Mouse (Mus musculus) midbrain, embryonic 13.5 days (tissue): ENCODE measurements at regions not wholly inside any gene's neighbourhood (a gene's known extent, or its start where the extent isn't known, plus 50 kb on each side); places are given as distances from the start of the nearest gene placed in this dataset.

Experiments
- ATAC-seq: fragments of 200-750 bp; cut with Nextera tagmentation; 2 replicates; pipeline ENCODE4 v1.8.0; 2017; ENCODE audit warnings: mild to moderate bottlenecking, moderate TSS enrichment, moderate library complexity
- H3K27ac ChIP-seq: fragments of 300-500 bp; sonication (generic); 2 replicates; pipeline ENCODE4 v1.5.1; 2015; ENCODE audit warnings: inconsistent platforms, mild to moderate bottlenecking, moderate library complexity
- H3K27me3 ChIP-seq: fragments of 300-500 bp; sonication (generic); 2 replicates; pipeline ENCODE4 v1.6.1; 2015; ENCODE audit warnings: mild to moderate bottlenecking, inconsistent platforms
- H3K36me3 ChIP-seq: fragments of 300-500 bp; sonication (generic); 2 replicates; pipeline ENCODE4 v1.6.1; 2015; ENCODE audit warnings: mild to moderate bottlenecking, inconsistent platforms
- H3K4me1 ChIP-seq: fragments of 300-500 bp; sonication (generic); replicated peaks from 2 replicates; pipeline ENCODE4 v1.6.1; 2015; ENCODE audit warnings: inconsistent platforms
- H3K4me2 ChIP-seq: fragments of 300-500 bp; sonication (generic); replicated peaks from 2 replicates; pipeline ENCODE4 v1.6.1; 2015; ENCODE audit warnings: moderate library complexity, mild to moderate bottlenecking, inconsistent platforms
- H3K4me3 ChIP-seq: fragments of 300-500 bp; sonication (generic); replicated peaks from 2 replicates; pipeline ENCODE4 v1.5.1; 2015; ENCODE audit warnings: mild to moderate bottlenecking, inconsistent platforms
- H3K9ac ChIP-seq: fragments of 300-500 bp; sonication (generic); replicated peaks from 2 replicates; pipeline ENCODE4 v1.6.1; 2015; ENCODE audit warnings: mild to moderate bottlenecking, inconsistent platforms
- H3K9me3 ChIP-seq: fragments of 300-500 bp; sonication (generic); 2 replicates; pipeline ENCODE4 v1.6.1; 2016; ENCODE audit warnings: mild to moderate bottlenecking, inconsistent platforms
- WGBS: fragments of 180-500 bp; shearing (Covaris S2); methylation state at CpG from one replicate; pipeline ENCODE4 v1.1.7; 2015; 5-methylcytosine and 5-hydroxymethylcytosine counted together

DNA sequence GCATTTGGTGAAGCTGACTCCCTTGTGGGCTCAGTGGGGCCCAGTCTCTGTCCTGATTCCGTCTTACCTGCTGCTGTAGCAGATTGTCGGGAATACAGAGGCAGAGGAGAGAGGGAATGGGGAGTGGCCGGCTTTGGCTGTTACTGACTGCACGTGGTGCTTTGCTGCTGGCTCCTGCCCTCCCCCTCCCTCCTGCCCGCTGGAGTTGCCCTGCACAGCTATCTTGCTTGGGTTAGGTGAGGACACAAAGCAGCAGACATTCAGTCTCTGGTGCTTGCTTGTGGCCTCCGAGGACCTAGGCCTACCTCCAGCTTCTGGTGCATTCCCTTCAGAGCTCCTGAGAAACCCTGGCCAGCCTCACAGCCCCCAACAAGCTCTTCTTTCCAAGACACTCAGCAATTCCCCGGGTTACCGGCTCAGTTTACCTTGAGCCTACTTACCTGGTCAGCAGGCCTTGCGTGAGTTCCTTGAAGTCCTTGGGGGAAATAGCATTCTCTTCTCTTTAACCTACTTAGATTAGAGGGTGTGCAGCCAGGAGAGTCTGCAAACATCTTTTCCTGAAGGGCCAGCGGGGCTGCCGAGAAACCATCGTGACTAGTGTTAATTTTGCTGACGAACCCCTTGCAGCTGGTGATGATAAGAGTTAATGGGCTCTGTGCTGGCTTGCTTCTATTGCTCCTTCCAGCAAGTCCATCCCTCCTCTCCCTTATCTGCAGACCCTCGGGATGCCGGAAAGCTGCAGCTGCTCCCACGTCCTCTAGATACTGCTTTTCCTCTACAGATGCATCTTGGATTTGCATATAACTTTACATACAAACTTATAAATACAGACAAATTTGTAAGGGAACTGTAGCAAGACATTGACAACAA lies 1176.2 kb upstream of the A1bg start:
- H3K4me1 ChIP-seq: no peaks in the 10 kb centered on the region
- ATAC-seq: no peak
- H3K36me3 ChIP-seq: no peaks in the 10 kb centered on the region
- H3K9ac ChIP-seq: no peak overlapping the region
- WGBS: 53% methylated on average over 16 of the region's 16 CpGs
- H3K4me3 ChIP-seq: no peak overlapping the region
- H3K4me2 ChIP-seq: no peak overlapping the region
- H3K27me3 ChIP-seq: peaks cover 4% of the 10 kb centered on the region
- H3K27ac ChIP-seq: no peak overlapping the region
- H3K9me3 ChIP-seq: no peaks in the 10 kb centered on the region

GRCm38 (mm10) chr15:62096778-62097177 lies 1174.0 kb upstream of the A1bg start:
- Histone ChIP-seq H3K4me2 (no peak overlapping the region), H3K9me3 (no peaks in the 10 kb centered on the region), H3K27ac (no peak overlapping the region), H3K4me1 (peaks cover 14% of the 10 kb centered on the region), H3K9ac (no peak overlapping the region), H3K4me3 (no peak overlapping the region), H3K36me3 (no peaks in the 10 kb centered on the region), H3K27me3 (no peaks in the 10 kb centered on the region)
- 87% methylated on average over 7 of the region's 7 CpGs for WGBS
- ATAC-seq: no peak

- no peak overlapping the region for H3K9ac ChIP-seq
- H3K4me2 ChIP-seq: no peak overlapping the region
- no peak overlapping the region for H3K27ac ChIP-seq
- WGBS: 87% methylated on average over 3 of the region's 3 CpGs
- H3K4me3 ChIP-seq: no peak overlapping the region
- H3K9me3 ChIP-seq: no peaks in the 10 kb centered on the region
- peaks cover 15% of the 10 kb centered on the region for H3K4me1 ChIP-seq
- H3K36me3 ChIP-seq: no peaks in the 10 kb centered on the region
- no peaks in the 10 kb centered on the region for H3K27me3 ChIP-seq
- ATAC-seq: no peak
These were observed 1172.4 kb upstream of the A1bg start for GRCm38 (mm10) chr15:62095198-62095597.

GRCm38 (mm10) chr15:62093672-62094071 lies 1170.9 kb upstream of the A1bg start:
- 70% methylated on average over 4 of the region's 4 CpGs for WGBS
- no peak overlapping the region for H3K9ac ChIP-seq
- ATAC-seq: no peak
- no peaks in the 10 kb centered on the region for H3K36me3 ChIP-seq
- H3K27me3 ChIP-seq: no peaks in the 10 kb centered on the region
- no peak overlapping the region for H3K4me2 ChIP-seq
- no peak overlapping the region for H3K4me3 ChIP-seq
- H3K9me3 ChIP-seq: no peaks in the 10 kb centered on the region
- H3K27ac ChIP-seq: no peak overlapping the region
- peaks cover 15% of the 10 kb centered on the region for H3K4me1 ChIP-seq

DNA sequence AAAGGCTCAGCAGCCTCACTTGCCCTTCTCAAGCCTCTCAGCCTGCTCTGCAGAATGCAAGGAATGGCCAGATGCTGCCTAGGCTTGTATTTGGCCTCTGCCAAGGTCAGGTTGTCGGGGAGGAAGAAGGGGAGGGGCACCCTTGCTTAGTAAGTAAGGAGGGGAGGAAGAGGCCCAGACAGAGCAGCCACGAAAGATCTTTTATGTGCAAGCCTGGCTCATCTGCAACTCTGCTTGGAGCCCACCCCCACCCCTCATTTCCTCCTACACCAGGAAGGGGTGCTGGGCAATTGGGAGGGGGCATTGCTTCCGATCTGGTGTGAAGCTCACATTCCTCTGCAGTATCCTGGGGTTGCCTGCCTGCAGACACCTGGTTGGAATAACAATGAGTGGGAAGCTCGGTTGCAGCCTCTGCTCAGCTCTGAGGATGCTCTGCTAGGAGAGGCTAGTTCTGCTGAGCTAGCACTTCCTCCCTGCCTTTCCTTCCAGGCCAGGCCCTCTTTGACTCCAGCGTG lies 1169.9 kb upstream of the A1bg start:
- Histone ChIP-seq H3K4me2 (no peak overlapping the region), H3K27me3 (no peaks in the 10 kb centered on the region), H3K4me1 (peaks cover 15% of the 10 kb centered on the region), H3K9ac (0 out of 2 replicates have a peak overlapping the region, but pooled peaks have one; percentile 6), H3K27ac (peak overlapping the region; percentile 47; the same call in 1 of the 2 replicates), H3K36me3 (no peaks in the 10 kb centered on the region), H3K9me3 (no peaks in the 10 kb centered on the region), H3K4me3 (no peak overlapping the region)
- WGBS: 5% methylated on average over 5 of the region's 5 CpGs
- peak; percentile 86 for ATAC-seq

- peak overlapping the region; percentile 47; the same call in 1 of the 2 replicates for H3K27ac ChIP-seq
- H3K9me3 ChIP-seq: no peaks in the 10 kb centered on the region
- ATAC-seq: peak; percentile 10
- H3K4me1 ChIP-seq: peaks cover 15% of the 10 kb centered on the region
- H3K36me3 ChIP-seq: no peaks in the 10 kb centered on the region
- WGBS: 55% methylated on average over 12 of the region's 12 CpGs
- no peaks in the 10 kb centered on the region for H3K27me3 ChIP-seq
- 0 out of 2 replicates have a peak overlapping the region, but pooled peaks have one; percentile 6 for H3K9ac ChIP-seq
- H3K4me2 ChIP-seq: no peak overlapping the region
- no peak overlapping the region for H3K4me3 ChIP-seq
These were observed 1169.2 kb upstream of the A1bg start for GRCm38 (mm10) chr15:62091746-62092659.

GRCm38 (mm10) chr15:62091144-62091543 lies 1168.3 kb upstream of the A1bg start:
- no peaks in the 10 kb centered on the region for H3K27me3 ChIP-seq
- no peak overlapping the region for H3K4me2 ChIP-seq
- H3K4me3 ChIP-seq: no peak overlapping the region
- WGBS: 92% methylated on average over 5 of the region's 5 CpGs
- H3K9me3 ChIP-seq: no peaks in the 10 kb centered on the region
- H3K27ac ChIP-seq: no peak overlapping the region
- no peaks in the 10 kb centered on the region for H3K36me3 ChIP-seq
- ATAC-seq: no peak
- no peak overlapping the region for H3K9ac ChIP-seq
- H3K4me1 ChIP-seq: peaks cover 15% of the 10 kb centered on the region

DNA sequence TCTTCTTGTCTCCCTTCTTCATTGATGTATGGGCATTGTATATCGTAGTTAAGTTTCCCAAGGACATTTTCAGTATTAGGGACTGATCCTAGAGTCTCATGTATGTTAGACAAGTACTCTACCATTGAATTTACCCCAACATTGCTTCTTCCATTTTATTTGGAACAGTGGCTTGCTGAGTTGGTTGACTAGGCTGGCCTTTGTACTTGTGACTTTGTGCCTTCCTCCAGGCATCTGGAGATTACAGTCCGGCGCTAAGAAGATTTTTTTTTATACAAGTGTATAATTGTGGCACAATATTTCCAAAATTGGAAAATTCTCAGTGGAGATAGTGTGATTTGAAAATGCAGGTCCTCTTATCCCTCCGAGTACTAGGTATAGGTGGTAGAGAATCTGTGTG lies 1165.5 kb upstream of the A1bg start:
- no peaks in the 10 kb centered on the region for H3K27me3 ChIP-seq
- peaks cover 15% of the 10 kb centered on the region for H3K4me1 ChIP-seq
- H3K36me3 ChIP-seq: no peaks in the 10 kb centered on the region
- H3K4me2 ChIP-seq: no peak overlapping the region
- ATAC-seq: no peak
- no peak overlapping the region for H3K9ac ChIP-seq
- H3K4me3 ChIP-seq: no peak overlapping the region
- WGBS: 95% methylated on average over 4 of the region's 4 CpGs
- H3K27ac ChIP-seq: no peak overlapping the region
- H3K9me3 ChIP-seq: no peaks in the 10 kb centered on the region

GRCm38 (mm10) chr15:62087755-62088154 lies 1164.9 kb upstream of the A1bg start:
- Histone ChIP-seq H3K4me2 (no peak overlapping the region), H3K36me3 (no peaks in the 10 kb centered on the region), H3K9me3 (no peaks in the 10 kb centered on the region), H3K4me3 (no peak overlapping the region), H3K27me3 (no peaks in the 10 kb centered on the region), H3K27ac (no peak overlapping the region), H3K9ac (no peak overlapping the region), H3K4me1 (peaks cover 11% of the 10 kb centered on the region)
- no peak for ATAC-seq
- 59% methylated on average over 6 of the region's 6 CpGs for whole genome bisulfite sequencing

GRCm38 (mm10) chr15:62086037-62086436 lies 1163.2 kb upstream of the A1bg start:
- Histone ChIP-seq H3K9me3 (no peaks in the 10 kb centered on the region), H3K27ac (no peak overlapping the region), H3K36me3 (no peaks in the 10 kb centered on the region), H3K4me2 (no peak overlapping the region), H3K27me3 (no peaks in the 10 kb centered on the region), H3K9ac (no peak overlapping the region), H3K4me1 (no peaks in the 10 kb centered on the region), H3K4me3 (no peak overlapping the region)
- WGBS: 89% methylated on average over 3 of the region's 3 CpGs
- no peak for ATAC-seq

- H3K4me2 ChIP-seq: no peak overlapping the region
- H3K4me3 ChIP-seq: no peak overlapping the region
- no peak overlapping the region for H3K9ac ChIP-seq
- H3K4me1 ChIP-seq: no peaks in the 10 kb centered on the region
- H3K9me3 ChIP-seq: no peaks in the 10 kb centered on the region
- H3K27me3 ChIP-seq: no peaks in the 10 kb centered on the region
- no peaks in the 10 kb centered on the region for H3K36me3 ChIP-seq
- no peak for ATAC-seq
- WGBS: 94% methylated on average over 3 of the region's 3 CpGs
- no peak overlapping the region for H3K27ac ChIP-seq
These were observed 1160.5 kb upstream of the A1bg start for GRCm38 (mm10) chr15:62083347-62083746.

DNA sequence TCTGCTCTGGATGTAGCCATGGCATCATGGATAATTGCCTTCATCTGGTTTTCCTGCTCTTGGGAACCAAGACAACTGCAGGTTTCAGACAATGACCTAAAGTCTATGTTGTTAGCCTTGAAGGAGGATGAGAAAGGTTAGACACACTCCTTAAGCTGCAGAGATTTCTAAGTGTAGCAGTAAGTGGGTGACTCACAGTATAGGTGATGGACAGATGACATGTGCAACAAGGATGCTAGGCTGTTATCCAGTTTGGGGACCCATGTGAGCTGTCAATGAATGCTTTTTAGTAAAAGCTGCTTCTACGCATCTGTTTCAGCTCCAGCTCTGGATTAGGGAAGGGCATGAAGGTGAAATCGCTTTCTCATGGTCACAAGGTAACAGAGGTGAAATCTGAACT lies 1159.7 kb upstream of the A1bg start:
- H3K9ac ChIP-seq: no peak overlapping the region
- no peaks in the 10 kb centered on the region for H3K4me1 ChIP-seq
- H3K27me3 ChIP-seq: no peaks in the 10 kb centered on the region
- no peaks in the 10 kb centered on the region for H3K36me3 ChIP-seq
- H3K9me3 ChIP-seq: no peaks in the 10 kb centered on the region
- H3K4me3 ChIP-seq: no peak overlapping the region
- no peak overlapping the region for H3K4me2 ChIP-seq
- no peak for ATAC-seq
- no peak overlapping the region for H3K27ac ChIP-seq
- WGBS: 99% methylated on average over 2 of the region's 2 CpGs
